Mouse (Mus musculus) heart, postnatal 14 days (tissue): ENCODE data around the gene Fign. TPM values are rescaled to one million over a fixed set of nuclear protein-coding genes. Genes with fewer than 3 reads are reported as not detected.
A peak's percentile ranks its signal among the peaks of the same experiment; 100 is the strongest.

Experiments
- DNase-seq, 2 experiments: peaks; one replicate each; pipeline ENCODE4 v3.0.0; 2021 to 2022
- intact Hi-C: fragments of 180-260 bp; cut with DNase I; formaldehyde crosslinking; loops from one replicate; pipeline ENCODE4 v1.15.1; 2025
- long read RNA-seq, 2 experiments: library from polyadenylated mRNA; stranded (forward); transcript quantifications; one replicate each; pipeline ENCODE4 v2.0.0; 2021
- total RNA-seq, 2 experiments: library from RNA; stranded (reverse); gene quantifications; 2 replicates each; pipeline ENCODE4 v1.2.3; 2021

Fign gene
- 10 to 100 TPM; 14.3 to 15.7 TPM for total RNA-seq
- long read RNA-seq, experiment 1, result 0 reads
- long read RNA-seq, experiment 2, full-length matches to known transcripts, result 2 of 2 reads
- long read RNA-seq, experiment 2, partial matches to known transcripts, result 0 of 2 reads
- long read RNA-seq, experiment 2, other reads (novel, unspliced or antisense), result 0 of 2 reads

DNA sequence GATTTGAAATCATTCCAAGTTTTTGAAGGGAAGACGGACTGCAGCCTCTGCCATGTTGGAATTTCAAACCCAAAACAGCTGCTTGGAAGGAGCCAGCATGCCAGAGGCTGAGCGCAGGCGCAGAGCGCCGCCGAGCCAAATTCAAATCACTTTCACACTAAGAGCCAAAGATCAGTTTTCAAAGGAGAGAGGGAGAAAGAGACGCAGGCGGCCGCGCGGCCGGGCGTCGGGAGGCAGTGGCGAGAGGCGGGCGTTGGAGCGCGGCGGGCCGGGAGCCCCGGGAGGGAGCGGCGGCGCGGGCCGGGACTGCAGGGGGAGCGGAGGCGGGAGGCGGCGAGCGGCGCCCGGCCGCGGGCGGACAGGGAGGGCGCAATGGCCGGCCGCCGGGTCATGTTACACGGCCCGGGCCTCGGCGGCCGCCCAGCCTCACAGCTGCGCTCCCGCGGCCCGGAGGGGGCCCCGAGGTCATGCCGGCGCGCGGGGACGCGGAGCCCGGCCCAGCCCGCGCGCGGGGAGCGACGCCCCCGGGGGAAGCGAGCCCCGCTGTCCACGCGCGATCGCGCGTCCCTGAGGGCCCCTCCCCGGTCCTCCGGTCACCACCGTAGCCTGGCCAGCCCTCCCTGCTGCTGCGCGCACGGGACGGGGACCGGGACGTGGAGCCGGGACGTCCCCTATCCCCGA, at the start of gene Fign:
Fign (minus strand) TSS at position 102 of the 681 bp plus-strand sequence.
- DNase-seq, result peak; percentile 80 to 81
- intact Hi-C loops, result loop anchor here (5.0 to 10.0 kb wide), 4 partner anchors 116 to 393 kb away; no protein-coding TSS in a partner anchor

DNA sequence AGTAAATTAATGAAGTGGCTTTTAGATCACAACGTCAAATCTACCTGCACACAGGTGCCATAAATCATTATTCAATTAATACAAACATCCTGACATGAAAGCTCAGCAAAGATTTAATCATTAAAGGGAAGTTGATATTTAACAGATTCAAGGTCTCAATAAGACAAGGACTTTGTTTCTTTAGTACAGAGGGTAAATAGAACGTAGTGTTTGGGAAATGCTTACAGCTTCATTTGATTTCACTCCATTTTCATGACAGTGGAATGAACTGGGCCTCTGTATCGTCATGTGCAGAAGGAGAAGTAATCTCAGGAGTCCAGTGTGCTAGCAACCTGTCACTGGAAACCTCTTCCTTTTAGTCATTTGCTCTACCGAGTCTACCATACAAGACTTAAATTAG, 35.8 kb upstream of the Fign start:
- intact Hi-C loops, result no loop called here
- DNase-seq, result no peak

DNA sequence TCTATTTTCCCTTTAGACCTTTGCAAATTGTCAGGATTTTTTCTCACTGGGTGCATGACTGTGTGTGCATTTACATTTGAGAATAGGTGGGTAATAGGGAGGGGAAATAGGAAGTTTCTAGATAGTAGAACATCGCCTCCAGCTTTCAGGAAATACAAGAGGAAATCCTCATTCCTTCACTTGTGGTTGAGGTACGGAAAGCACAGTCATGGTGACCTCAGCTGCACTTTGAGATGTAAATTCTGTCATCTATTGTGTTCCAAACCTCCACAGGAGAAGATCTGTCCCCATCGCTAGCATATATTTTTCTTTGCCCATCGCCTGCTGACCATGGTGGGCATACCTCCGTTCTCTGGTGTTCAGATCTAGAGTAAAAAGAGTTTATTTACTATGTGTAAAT, 22.7 kb upstream of the Fign start:
- intact Hi-C loops, result no loop called here

DNA sequence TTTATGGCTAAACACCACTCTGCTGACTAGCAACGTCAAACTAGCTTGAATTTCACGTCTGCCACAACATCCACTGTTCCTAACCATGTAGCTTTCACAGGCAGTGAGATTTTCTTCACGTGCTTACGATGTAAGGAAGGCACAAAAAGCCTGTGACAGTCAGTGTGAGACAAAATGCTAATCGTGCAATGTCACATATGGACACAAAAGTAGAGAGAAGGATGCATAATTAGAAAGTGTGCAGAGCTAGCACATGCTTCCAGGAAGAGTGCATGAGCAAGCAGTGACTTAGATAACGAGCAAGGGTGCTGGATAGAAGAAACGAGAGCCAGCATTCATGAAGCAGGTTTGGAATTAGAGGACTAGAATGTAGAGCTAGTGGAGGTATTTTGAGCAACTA, 18.8 kb upstream of the Fign start:
- no peak for DNase-seq
- intact Hi-C loops, result no loop called here

More for the DNA sequence above, 22.7 kb upstream of the Fign start:
- no peak for DNase-seq

DNA sequence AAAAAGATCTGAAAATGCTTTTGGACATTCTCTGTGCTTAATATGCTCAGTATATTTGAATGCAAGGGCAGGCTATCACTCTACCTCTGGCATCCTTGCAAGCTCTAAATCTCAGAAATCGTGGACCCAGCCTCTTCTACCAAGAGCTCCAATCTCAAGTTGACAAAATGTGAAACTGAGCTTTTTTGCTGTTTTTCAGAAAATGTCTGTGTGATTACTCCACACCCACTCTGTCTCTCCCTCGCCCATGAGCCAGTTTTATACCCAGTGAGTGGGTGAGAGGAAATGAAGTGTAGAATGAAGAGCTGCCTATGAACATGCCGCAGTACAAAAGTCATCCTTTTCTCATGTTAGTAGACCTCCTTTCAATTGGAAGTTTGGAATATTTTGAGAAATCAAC, 13.3 kb upstream of the Fign start:
- intact Hi-C loops, result no loop called here
- no peak for DNase-seq

DNA sequence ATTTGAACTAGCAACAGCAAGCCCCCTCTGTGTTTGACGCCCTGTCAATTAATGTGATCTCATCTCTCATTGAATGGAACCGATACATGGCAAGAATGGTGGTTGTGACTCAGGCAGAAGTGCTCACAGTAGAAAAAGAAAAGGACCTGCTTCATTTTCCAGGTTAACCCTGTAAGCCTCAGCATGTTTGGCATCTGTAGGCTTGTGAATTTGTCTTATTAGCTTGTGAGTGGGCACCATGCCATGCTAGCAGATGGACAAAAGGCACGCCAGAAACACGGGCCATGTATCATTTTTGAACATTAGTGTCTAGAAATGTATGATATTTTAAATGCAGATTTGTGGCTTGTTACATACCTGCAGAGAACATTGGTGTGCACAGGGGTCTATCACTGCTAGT, 12.0 kb upstream of the Fign start:
- intact Hi-C loops, result no loop called here
- DNase-seq, result no peak

DNA sequence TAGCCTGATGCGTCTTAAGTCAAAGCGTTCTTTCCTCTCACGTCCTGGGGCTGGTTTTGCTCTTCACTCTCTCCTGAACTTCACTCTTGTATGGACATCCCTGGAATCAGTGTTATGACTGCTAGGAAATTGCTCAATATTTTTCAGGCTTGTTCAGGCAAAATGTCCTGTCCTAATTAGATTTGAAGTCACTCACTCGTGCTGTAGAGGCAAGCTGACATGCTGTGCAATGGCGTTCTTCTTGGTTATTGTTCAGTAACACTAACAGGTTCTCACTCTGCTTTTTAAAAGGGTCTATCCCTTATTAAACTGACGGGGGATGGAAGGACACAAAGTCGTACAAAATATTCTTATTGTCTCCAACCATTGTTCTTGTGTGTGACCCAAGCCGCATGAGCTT, 10.2 kb upstream of the Fign start:
- DNase-seq, result no peak
- intact Hi-C loops, result no loop called here

DNA sequence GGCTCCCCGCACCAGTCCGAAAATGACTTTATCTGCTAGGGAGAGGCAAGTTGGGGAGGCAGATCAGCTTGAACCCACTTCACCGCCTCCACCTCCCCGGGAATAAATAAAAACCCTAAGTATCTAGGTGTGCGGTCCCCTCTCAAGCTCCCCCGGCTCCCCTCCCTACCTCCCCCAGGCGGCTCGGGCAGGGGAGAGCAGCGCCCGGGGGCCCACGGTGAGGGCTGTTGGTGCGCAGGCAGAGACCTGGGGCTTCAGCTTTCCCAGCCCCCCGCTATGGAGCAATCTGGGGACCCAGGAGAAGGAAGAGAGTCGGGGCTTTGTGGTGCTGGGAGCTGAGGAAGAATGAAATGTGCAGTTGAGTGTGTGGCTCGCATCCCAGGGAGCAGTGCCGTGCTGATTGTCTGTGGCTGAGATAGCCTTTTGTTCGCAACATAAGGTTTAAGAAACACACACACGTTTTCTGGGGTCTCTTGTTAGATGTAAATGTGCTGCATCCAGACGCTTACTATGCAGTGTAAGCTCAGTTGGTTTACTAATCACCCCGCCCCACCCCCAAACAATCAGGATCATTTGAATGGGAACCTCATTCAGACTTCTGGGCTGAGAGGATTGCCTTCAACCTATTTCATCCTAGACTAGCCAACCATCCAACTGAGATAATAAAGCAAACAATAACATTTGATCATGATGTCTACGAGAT, 931 bp upstream of the Fign start:
- peak; percentile 35 to 54 for DNase-seq
- intact Hi-C loops, result loop anchor here (5.0 to 10.0 kb wide), 4 partner anchors 116 to 394 kb away; no protein-coding TSS in a partner anchor

DNA sequence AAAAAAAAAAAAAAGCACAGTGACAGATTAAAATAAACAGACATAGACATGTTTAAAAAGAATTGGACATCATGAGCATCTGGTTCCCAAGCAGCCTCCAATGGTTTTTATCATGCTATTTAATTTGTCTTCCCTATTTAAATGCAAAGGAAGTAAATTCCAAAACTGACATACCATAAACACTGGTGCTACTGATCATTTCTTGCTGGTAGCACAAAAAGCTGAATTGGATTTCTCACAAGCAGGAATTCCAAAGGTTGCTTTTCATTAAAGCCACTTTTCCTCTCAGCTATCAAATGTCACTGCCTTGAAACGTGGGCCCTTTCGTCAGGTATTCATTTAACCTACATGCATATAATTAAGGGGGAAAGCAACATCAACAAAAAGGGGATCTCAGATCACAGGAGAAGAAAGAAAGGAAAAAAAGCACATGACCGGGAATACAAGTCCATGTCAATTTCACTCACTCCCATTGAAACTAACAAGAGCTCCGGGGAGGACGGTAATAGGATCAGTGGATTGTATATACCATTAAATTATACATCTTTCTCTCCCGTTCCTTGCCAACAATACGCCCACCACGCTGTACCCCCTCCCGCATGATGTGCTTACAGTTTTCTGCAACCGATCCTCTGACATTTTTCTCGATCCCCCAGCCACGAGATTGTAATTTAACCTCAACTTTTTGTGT, 972 bp downstream of the Fign start:
- intact Hi-C loops, result loop anchor here (5.0 to 10.0 kb wide), 4 partner anchors 115 to 392 kb away; no protein-coding TSS in a partner anchor
- no peak for DNase-seq

DNA sequence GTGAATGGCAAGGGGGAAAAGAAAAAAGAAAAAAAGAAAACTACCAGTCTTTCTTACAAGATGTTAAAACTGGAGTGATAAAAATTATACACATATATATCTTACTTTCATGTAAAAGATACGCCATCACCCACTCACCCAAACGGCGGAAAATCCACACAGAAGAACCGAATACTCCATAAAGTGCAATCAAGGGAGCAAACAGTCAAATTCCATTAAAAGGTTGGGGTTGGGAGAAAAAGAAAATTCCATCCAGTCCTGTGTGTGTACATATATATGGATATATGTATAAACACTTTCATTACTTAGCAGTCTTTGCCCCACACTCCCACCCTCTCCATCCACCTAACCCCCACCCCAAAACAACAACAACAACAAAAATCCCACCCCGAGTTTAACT, 1.7 kb downstream of the Fign start:
- intact Hi-C loops, result loop anchor here (5.0 to 10.0 kb wide), 4 partner anchors 114 to 391 kb away; no protein-coding TSS in a partner anchor
- DNase-seq, result no peak

DNA sequence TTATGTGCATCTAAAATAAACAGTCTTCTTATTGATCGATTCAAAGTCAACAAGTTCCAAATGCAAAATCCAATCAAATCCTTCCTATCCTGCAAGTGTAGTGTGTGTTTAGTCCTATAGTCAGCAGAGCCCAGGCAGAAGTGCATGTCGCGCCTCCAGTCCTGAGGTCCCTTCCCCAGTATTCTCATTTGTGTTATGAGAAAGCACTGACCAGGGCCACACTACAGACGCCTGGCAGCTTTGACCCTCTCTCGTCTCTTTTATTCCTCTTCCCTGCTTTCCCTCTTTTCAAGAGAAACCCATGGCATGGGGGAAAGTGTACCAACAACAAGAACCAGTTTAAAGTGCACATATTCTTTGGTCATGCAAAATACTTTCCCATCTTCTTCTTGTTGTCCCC, 2.3 kb downstream of the Fign start:
- peak in 1 of 2 experiments; percentile 8 for DNase-seq
- intact Hi-C loops, result loop anchor here (5.0 to 10.0 kb wide), 4 partner anchors 113 to 391 kb away; no protein-coding TSS in a partner anchor

DNA sequence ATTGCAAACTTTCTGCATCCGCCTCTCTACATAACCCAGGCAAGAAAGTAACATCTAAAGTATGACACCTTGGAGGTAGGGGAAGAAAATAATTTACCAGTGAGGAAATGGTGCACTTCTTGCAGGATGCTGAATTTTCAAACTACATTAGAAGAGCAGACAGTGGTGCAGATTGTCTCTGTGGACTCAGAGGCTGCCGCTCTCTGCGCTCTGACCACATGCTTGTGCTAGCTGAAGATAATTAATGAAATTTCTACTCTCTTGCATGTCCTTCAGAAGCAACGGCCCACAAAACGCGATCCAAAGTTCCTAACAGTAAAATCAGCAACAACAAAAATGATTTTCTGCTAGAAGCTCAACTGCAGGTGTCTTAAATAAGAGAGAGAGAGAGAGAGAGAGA, 4.8 kb downstream of the Fign start:
- DNase-seq, result no peak
- intact Hi-C loops, result loop anchor here (10.0 kb wide), 3 partner anchors 168 to 388 kb away; no protein-coding TSS in a partner anchor

DNA sequence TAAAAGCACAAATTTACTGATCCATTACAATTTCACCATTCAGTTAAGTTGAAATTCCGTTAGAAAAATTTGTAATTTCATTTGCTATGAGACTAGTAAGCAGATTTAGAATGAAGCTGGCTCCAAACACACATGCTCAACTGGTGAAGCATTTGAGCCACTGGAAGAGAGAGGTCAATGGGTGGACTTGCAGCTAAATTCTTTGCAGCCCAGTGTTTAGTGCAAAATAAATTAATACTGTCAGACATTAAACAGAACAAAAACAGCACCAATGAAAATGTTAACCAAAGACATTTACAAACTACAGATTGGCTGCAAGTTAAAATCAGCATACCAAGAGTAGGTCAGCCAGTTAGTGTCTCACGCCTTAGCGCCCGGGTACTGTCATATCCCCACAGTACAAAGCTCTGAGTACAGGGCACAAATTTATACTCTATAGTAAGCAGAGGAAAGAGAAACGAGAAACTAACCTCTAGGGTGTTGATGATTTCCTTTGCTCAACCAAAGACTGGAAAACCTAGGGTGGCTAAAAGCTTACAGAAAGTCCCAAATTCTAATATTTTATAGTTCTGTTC, 13.9 kb downstream of the Fign start:
- intact Hi-C loops, result no loop called here

DNA sequence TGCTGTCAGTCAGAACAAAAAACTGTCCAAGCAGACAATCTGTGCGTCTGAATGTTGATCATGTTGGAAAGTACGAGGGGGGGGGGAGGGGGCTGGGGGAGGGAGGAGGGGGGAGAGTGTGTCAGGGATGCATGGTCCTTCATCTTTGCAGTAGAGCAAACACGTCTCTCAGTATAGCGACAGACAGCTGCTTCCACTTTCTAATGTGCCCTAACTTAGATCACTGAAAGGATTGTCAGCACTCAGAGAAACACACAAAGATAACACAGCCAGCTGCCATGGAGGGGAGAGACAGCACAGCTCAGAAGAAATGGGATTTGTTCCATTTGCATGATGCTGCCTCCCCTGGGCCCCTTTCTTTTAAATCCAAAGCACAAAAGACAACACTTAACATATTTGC, 18.1 kb downstream of the Fign start:
- intact Hi-C loops, result no loop called here
- DNase-seq, result no peak

More for the DNA sequence above, 13.9 kb downstream of the Fign start:
- DNase-seq, result no peak

DNA sequence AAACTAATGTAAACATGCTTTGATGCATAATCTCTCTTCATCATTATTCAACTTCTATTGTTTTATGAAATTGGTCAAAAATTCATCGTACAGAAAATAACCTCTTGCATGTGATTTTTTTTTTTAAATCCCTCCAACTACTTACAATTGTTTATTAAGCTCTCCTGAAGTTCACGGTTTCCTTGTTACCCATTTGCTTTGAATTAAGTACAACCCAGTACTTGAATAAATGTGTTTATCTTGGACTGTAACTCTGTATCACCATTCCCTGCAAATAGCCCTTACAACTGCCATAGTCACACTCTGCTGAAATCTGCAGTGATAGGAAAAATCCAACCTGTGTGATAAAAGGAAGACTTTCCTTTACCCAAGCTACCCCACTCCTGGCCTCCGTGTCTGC, 19.3 kb downstream of the Fign start:
- no peak for DNase-seq
- intact Hi-C loops, result no loop called here

DNA sequence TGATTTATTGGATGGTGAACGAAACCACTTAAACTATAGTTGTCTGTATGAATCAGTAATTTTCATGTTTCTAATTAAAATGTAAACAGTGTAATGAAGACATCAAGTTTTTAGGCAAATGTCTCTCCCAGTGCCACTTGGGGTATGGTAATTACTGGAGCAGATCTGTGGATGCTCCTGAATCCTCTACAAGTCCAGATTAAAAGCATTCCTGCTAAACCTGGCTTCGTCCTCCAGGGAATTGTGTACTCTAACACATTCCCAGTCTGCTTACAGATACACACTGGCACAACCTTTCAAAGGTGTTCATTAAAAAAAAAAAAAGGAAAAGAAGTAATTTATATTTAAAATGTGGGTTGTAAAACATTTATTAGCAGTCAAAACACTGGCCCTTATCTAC, 20.0 kb downstream of the Fign start:
- no peak for DNase-seq
- intact Hi-C loops, result no loop called here

DNA sequence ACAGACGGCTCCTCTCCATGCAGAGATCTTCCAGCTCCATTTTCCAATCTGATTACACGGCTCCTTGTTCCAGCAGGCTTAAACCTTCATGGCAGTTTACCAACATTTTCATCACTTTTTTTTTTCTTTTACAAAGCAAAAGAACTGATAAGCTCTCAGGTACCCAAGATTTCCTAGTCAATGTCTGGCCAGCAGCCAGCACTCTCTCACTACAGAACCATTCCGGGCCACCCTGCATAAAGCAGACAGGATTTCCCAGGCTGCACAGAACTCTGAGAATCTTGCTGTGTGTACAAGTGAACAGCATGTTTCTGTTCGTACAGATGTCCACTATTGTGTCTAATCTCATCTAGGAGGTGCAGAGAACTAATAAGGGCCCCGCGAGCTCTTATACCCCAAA, 22.0 kb downstream of the Fign start:
- intact Hi-C loops, result no loop called here
- no peak for DNase-seq

DNA sequence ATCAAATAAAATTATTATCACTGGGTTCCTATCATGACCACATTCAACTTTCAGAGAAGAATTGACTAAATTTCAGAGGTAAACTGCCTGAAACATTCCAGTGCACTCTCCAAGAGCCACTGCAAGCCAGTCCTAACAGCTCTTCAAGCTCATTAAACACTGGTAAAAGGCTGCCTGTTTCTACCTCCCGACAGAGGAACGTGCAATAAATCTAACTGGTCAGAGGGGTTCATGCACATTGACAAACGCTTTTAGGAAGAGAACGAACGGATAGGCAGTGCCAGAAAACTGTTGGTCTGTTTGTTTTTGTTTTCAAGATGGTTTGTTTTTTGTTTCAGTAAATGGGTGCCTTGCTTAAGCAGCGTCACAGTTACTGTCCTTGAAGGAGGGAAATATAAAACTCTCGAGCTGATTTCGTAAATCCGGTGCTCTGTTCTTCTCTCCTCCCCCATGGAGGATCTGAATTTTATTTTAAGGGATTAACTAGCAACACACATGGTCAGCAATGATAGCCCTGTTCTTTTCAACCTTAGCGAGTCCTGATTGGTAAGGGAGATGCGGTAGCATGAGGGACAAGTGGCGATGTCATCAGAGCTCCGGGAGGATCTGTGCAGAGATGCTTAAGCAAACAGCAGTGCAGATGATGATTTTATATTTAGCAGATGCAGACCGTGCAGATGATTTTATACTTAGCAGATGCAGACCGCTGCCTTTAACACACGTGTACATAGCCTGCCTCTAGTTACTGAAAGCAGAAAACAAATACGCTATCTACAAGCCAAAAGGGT, 23.0 kb downstream of the Fign start:
- intact Hi-C loops, result no loop called here
- no peak for DNase-seq

DNA sequence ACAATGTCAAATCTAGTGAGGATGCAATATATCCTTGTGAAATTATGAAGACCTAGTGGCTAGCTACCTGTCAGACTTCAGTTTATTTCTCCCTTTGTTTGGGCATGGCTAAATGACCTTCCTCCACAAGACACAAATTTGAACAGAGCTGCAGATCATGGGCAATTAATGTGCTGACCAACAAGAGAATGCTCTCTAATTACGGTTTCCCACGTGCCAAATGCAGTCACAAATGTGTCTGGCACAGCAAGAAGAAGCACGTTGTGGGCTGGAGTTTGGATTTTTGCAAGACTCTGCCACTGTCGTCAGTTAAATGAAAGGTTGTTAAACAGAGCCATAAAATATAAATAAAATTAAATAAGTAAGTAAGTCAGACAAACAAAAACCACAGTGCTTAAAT, 25.7 kb downstream of the Fign start:
- intact Hi-C loops, result no loop called here
- DNase-seq, result no peak
